Mouse (Mus musculus): ENCODE results near the gene Anapc15.

Gene Anapc15

DNA sequence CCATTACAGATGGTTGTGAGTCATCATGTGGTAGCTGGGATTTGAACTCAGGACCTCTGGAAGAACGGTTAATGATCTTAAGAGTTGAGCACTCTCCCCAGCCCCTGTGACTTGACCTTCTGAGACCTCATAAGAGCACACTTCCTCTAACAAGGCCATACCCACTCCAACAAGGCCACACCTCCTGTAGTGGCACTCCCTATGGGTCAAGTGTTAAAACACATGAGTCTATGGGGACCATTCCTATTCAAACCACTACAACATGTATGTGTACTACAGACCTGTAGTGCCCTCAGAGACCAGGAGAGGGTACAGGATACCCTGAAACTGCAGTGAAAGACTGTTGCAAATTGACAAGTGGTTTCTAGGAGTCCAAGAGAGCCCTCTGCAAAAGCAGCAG is 15.6 kb upstream of the Anapc15 start:
- DNase-seq (ENCODE audit: low read depth, low spot score), result peak; percentile 61

DNA sequence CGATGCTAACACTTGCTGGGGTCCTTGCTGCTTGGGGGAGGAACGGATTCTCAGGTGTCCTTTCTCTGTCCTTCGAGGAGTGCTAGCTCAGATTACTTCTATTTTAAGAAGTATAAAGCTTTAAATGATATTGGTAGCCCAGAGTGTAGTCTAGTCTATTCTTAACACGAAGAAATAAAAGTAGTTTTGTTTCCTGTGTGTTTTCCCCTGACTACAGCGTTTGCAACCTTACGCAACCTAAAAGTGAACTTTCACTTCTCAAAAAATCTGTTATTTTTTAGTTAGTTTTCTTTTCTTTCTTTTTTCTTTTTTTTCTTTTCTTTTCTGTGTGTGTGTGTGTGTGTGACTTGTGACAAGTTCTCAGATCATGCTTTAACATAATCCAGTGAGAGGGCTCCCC is 11.8 kb upstream of the Anapc15 start:
- DNase-seq (ENCODE audit: low read depth, low spot score), result no peak

GRCm38 (mm10) chr7:101852846-101853245 is 10.7 kb upstream of the Anapc15 start:
- no peak for DNase-seq (ENCODE audit: low read depth, low spot score)

DNA sequence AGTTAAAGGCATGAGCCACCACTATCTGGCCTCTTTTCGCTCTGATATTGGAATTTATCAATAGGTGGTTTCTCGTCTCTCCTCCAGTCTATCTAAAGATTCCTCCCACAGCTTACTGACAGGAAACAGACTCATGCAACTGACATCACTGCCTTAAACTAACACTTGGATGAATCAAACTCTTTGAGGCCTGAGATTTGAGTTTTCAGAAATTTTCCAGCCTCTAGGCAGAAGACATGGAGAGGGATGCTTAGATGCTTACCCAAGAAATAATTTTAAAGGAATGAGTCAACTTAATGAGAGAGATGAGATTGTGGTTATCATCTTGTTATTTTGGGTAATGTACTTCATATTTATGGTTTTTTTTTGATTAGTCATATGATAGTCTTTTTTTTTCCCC is 9.7 kb upstream of the Anapc15 start:
- DNase-seq (ENCODE audit: low read depth, low spot score), result no peak

DNA sequence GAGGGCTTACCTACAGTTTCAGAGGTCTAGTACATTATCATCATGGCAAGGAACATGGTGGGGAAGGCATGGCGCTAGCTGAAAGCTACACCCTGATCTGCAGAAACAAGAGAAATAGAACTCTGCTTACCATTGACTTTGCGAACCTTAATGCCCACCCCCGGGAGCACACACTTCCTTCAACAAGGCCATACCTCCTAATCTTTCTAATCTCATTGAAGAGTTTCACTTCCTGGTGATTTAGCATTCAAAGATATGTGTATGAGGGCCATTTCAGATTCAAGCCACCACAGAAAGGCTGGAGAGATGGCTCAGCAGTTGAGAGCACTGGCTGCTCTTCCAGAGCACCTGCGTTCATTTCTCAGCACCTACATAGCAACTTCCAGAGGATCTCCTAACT is 6.4 kb upstream of the Anapc15 start, which contains the start of gene Folr2:
TSS of gene Folr2 (minus strand) at position 101 of the 400 bp plus-strand sequence.
- DNase-seq (ENCODE audit: low read depth, low spot score), result no peak

DNA sequence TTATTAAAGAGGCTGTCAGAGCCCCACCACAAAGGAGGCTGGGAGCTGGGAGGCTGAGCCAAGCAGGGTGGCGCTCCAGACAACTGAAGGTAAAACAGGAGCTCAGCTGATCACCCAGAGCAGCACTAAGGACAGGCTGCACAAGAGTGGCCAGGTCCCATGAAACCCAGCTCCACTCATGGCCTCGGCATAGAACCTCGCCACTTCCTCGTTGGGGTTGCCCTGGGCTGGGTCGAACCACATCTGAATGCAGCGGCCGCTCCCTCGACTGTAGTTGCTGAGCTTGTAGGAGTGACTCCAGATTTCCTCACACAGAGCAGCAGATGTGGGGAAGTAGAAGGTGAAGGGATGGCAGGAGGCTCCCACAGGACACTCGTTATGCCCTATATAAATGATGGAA is 5.2 kb upstream of the Anapc15 start:
- DNase-seq (ENCODE audit: low read depth, low spot score), result no peak

DNA sequence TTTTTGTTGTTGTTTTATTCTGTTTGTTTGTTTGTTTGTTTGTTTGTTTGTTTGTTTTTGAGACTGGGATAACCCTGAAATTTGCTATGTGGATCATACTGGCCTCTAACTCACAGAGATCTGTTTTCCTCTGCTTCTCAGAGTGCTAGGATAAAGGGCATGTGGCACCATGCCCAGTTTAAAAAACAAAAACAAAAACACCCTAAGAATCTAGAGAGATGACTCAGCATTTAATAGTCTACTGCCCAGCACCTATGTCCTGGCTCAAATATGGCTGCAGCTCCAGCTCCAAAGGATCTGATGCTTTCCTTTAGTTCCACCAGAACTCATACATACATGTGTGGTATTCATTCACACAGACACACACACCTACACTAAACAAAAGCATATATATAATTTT is 2.5 kb upstream of the Anapc15 start:
- no peak for DNase-seq (ENCODE audit: low read depth, low spot score)

DNA sequence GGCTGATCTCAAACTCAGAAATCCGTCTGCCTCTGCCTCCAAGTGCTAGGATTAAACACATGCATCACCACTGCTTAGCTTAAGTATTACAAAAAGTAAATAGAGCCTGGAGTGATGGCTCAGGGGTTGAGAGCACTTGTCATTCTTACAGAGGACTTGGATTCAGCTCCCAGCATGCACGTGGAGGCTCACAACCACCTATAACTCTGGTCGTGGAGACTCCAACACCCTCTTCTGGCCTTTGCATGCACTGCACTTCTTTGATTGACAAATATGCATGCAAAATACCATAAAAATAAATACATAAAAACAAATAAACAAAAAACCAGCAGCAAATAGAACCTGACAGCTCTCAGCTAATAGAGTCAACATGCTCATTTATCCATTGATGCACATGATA is 1.2 kb upstream of the Anapc15 start:
- peak; percentile 70 for DNase-seq (ENCODE audit: low read depth, low spot score)

DNA sequence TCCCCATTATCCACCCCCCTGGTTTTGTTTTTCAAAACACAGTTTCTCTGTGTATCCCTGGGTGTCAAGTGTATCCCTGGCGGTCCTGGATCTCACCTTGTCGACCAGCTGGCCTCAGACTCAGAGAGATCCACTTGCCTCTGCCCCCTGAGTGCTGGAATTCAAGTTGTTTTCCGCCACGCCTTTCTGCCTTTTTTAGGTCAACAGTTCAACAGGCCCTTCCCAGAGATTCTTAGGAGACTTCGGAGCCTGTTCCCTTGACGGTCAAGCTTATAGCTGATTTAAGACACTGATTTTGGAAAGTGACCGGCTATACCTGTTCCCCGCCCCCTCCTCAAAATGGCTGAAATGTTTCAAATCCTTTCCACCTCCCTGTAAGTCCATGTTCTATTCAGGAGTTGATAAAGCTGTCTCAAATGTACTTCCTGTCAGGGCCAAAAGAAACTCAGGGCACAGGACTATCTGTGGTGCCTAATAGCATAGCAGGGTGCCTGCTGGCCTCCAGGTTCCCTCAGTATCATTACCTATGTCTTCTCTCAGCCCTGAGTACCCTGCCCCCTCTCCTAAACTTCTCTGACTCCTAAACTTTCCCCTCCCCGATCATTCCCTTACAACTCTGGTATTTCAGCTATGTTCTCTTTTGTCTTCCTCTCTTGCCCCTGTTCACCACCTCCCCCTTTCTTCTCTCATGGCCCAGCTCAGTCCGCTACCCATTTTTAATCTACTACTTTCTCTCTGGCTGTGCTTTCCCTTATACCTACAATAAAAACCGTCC is 3.2 kb downstream of the Anapc15 start:
- peak; percentile 97 for DNase-seq (ENCODE audit: low read depth, low spot score)

- DNase-seq (ENCODE audit: low read depth, low spot score), result no peak
These were observed 4.0 kb downstream of the Anapc15 start for GRCm38 (mm10) chr7:101867482-101867881.

- DNase-seq (ENCODE audit: low read depth, low spot score), result peak; percentile 87
These were observed 5.0 kb downstream of the Anapc15 start for GRCm38 (mm10) chr7:101868241-101869162.

GRCm38 (mm10) chr7:101869163-101869500 is 5.6 kb downstream of the Anapc15 start:
- DNase-seq (ENCODE audit: low read depth, low spot score), result peak; percentile 95

- no peak for DNase-seq (ENCODE audit: low read depth, low spot score)
These were observed 7.1 kb downstream of the Anapc15 start, which contains the start of gene Folr1 for GRCm38 (mm10) chr7:101870629-101871028. Gene Folr1 (minus strand): TSS chr7:101870788.

DNA sequence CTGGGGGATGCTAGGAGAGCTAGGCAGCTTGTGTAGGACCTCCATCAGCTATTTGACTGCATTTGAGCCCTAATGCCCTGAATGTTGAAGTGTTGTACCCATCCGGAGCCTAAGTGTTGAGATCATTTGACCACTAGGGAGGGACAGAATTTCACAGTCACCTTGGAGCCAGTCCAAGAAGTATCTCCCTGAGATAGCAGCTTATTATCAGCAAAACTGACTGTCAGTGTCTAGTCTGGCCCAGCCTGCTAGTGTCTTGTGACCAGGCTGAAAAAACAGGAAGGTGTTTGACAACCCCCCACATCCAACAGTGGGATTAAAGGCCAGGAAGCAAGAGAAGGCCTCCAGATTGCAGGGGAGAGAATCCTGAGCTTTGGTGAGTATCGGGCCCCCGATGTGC is 7.8 kb downstream of the Anapc15 start:
- DNase-seq (ENCODE audit: low read depth, low spot score), result no peak

- DNase-seq (ENCODE audit: low read depth, low spot score), result no peak
These were observed 12.5 kb downstream of the Anapc15 start for GRCm38 (mm10) chr7:101875978-101876377.

DNA sequence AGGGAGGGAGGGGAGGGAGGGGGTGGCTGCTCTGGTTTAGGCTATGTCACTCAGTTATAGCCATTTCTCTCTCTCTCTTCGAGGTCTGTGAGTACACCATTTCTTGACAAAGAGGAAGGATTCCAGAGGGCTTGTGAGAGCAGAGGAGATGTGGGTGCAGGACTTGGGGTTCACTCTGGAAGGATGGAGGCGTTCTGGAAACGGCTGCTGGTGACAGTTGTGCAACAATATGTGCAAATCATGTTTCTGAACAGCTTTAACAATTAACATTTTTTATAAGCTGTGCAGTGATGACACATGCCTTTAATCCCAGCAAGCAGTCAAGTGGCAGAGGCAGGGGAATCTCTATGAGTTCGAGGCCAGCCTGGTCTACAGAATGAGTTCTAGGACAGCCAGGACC is 17.3 kb downstream of the Anapc15 start:
- DNase-seq (ENCODE audit: low read depth, low spot score), result no peak

DNA sequence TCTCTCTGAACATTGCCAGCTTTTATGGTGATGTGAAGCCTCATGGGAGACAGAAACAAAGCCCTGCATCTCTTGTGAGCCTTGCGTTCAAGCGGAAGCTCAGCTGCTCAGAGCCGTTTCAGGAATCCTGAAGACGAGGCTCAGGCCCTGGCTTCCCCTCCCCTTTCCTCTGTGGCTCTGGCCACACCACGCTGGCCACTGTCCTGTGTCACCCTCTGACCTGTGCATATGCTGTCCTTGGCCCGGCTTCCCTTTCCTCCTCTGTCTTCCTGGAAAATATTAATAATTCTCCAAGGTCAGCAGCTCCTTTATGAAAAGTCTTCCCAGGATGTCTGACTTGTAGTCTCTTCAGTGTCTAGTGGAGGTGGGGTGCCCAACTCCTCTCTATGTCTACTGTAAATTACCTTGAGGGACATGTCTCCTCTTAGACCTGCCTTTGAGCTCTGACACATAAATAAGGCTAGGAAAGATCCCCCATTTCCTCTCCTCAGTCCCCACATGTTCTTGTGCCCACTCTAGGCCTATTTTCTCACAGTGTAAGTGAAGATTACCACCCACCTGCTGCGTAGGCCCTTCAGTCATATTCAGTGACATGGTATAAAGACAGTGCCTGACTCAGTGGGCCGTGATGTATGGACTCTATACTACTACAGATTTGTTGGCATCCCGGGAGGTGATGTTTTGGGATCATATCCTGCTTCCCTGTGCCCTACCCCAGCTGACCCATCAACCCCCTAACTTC is 19.1 kb downstream of the Anapc15 start:
- DNase-seq (ENCODE audit: low read depth, low spot score), result no peak

DNA sequence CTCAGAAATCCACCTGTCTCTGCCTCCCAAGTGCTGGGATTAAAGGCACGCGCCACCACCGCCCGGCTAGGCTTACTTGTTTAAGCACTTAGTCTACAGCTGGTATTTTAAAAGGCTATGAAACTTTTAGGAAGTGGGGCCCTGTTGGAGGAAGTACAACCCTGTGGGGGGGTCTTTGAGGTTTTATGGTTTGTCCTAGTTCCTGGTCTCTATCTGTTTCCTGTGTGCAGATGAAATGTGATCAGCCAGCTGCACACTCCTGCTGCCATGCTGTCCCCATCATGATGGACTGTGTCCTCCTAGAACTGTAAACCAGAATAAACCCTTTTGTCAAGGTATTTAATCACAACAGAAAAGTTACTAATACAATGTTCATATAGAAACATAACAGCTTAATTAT is 20.6 kb downstream of the Anapc15 start:
- DNase-seq (ENCODE audit: low read depth, low spot score), result no peak

GRCm38 (mm10) chr7:101886274-101886673 is 22.8 kb downstream of the Anapc15 start:
- DNase-seq (ENCODE audit: low read depth, low spot score), result no peak

DNA sequence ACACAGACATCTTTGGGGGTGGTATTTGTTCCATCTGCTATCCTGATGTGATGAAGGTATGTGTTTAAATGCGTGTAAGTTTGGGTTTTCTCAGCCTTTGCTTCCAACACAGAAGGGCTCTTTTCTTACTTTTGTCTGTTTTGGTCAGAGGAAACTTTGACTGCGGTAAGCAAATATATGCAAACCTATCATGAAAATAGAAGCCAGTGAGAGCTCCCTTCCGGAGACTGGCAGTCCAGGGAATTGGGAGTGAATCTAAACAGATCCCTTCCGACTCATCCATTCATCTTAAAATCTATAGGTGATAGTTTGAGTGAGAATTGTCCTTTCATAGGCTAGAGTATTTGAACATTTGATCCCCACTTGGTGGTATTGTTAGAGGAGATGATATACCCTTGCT is 24.9 kb downstream of the Anapc15 start:
- DNase-seq (ENCODE audit: low read depth, low spot score), result no peak

- peak; percentile 27 for DNase-seq (ENCODE audit: low read depth, low spot score)
These were observed 32.2 kb downstream of the Anapc15 start for GRCm38 (mm10) chr7:101895695-101896094.

Measured in R1 (cell line).